Mouse (Mus musculus): ENCODE measurements at regions not wholly inside any gene's neighbourhood (a gene's known extent, or its start where the extent isn't known, plus 50 kb on each side); places are given as distances from the start of the nearest gene placed in this dataset.

DNA sequence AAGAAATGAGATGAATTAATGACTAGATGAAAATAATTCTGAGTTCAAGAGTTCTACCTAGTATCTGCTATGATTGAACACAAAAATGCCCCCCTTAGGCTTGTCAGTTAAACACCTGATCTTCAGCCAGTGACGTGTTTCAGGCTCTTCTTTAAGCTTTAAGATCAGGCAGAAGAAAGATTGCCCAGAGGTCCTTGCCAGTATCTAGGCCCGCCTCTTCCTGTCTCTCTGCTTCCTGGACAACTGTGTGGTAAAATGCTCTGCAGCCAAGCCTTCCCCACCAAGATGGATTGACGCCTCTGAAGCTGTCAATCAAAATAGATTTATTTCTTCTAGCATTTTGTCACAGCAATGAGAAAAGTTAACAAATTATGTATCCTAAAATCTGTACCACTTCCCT, 235.7 kb downstream of the 1500009L16Rik start:
- TF ChIP-seq POLR2A (IDR thresholded peaks at IDR 0.05; ENCODE audit: borderline replicate concordance, extremely low read depth, insufficient read depth, insufficient read length, poor library complexity, severe bottlenecking) (no peak), CTCF (IDR thresholded peaks at IDR 0.05; ENCODE audit: borderline replicate concordance, extremely low read depth, insufficient read depth, insufficient read length) (no peak)

All from brain, embryonic 14.5 days (tissue).